Mouse (Mus musculus): ENCODE results near the gene Cd70. TPM values are rescaled to one million over a fixed set of nuclear protein-coding genes. Genes with fewer than 3 reads are reported as not detected.

Cd70 gene
- not detected for total RNA-seq (2021)
- long read RNA-seq, experiment 1, result 0 reads
- long read RNA-seq, experiment 2, result 0 reads

GRCm38 (mm10) chr17:57148994-57149803 lies at the start of gene Cd70:
Cd70 (minus strand) TSS chr17:57149777.
- DNase-seq (ENCODE audit: low spot score in 2 of 2), result no peak

- no peak for DNase-seq (ENCODE audit: low spot score in 2 of 2)
Measured at GRCm38 (mm10) chr17:57198252-57198651, 48.7 kb upstream of the Cd70 start.

GRCm38 (mm10) chr17:57195326-57196010 lies 45.9 kb upstream of the Cd70 start:
- DNase-seq (ENCODE audit: low spot score in 2 of 2), result no peak

- no peak for DNase-seq (ENCODE audit: low spot score in 2 of 2)
Measured at GRCm38 (mm10) chr17:57194771-57195170, 45.2 kb upstream of the Cd70 start.

- no peak for DNase-seq (ENCODE audit: low spot score in 2 of 2)
Measured at GRCm38 (mm10) chr17:57194041-57194507, 44.5 kb upstream of the Cd70 start, which contains the start of gene Tnfsf14. Tnfsf14 (minus strand) TSS chr17:57194177.

- DNase-seq (ENCODE audit: low spot score in 2 of 2), result no peak
Measured at GRCm38 (mm10) chr17:57188510-57189192, 39.1 kb upstream of the Cd70 start.

- DNase-seq (ENCODE audit: low spot score in 2 of 2), result no peak
Measured at GRCm38 (mm10) chr17:57185641-57186040, 36.1 kb upstream of the Cd70 start.

- no peak for DNase-seq (ENCODE audit: low spot score in 2 of 2)
Measured at GRCm38 (mm10) chr17:57182871-57183270, 33.3 kb upstream of the Cd70 start.

GRCm38 (mm10) chr17:57180363-57180762 lies 30.8 kb upstream of the Cd70 start:
- no peak for DNase-seq (ENCODE audit: low spot score in 2 of 2)

- DNase-seq (ENCODE audit: low spot score in 2 of 2), result no peak
Measured at GRCm38 (mm10) chr17:57173351-57173750, 23.8 kb upstream of the Cd70 start.

- no peak for DNase-seq (ENCODE audit: low spot score in 2 of 2)
Measured at GRCm38 (mm10) chr17:57172378-57172777, 22.8 kb upstream of the Cd70 start.

- DNase-seq (ENCODE audit: low spot score in 2 of 2), result no peak
Measured at GRCm38 (mm10) chr17:57170616-57171260, 21.2 kb upstream of the Cd70 start.

GRCm38 (mm10) chr17:57166800-57167791 lies 17.5 kb upstream of the Cd70 start:
- DNase-seq (ENCODE audit: low spot score in 2 of 2), result peak; percentile 86 to 94

- DNase-seq (ENCODE audit: low spot score in 2 of 2), result no peak
Measured at GRCm38 (mm10) chr17:57153787-57154186, 4.2 kb upstream of the Cd70 start.

- DNase-seq (ENCODE audit: low spot score in 2 of 2), result no peak
Measured at GRCm38 (mm10) chr17:57153006-57153405, 3.4 kb upstream of the Cd70 start.

- DNase-seq (ENCODE audit: low spot score in 2 of 2), result no peak
Measured at GRCm38 (mm10) chr17:57148343-57148742, 1.2 kb downstream of the Cd70 start.

- DNase-seq (ENCODE audit: low spot score in 2 of 2), result no peak
Measured at GRCm38 (mm10) chr17:57145115-57145514, 4.5 kb downstream of the Cd70 start.

- DNase-seq (ENCODE audit: low spot score in 2 of 2), result no peak
Measured at GRCm38 (mm10) chr17:57143704-57144103, 5.9 kb downstream of the Cd70 start.

- DNase-seq (ENCODE audit: low spot score in 2 of 2), result no peak
Measured at GRCm38 (mm10) chr17:57139708-57140107, 9.9 kb downstream of the Cd70 start.

- DNase-seq (ENCODE audit: low spot score in 2 of 2), result no peak
Measured at GRCm38 (mm10) chr17:57138676-57139075, 10.9 kb downstream of the Cd70 start.
